Mouse (Mus musculus) lung, postnatal 14 days (tissue): ENCODE data around the gene Smim17.
A peak's percentile ranks its signal among the peaks of the same experiment; 100 is the strongest.
"Not testable (repeated sequence)": the region's sequence is repeated elsewhere in the genome, so short reads cannot be mapped to it uniquely, and the experiment has no call there.

Experiments
- DNase-seq: peaks from one replicate; pipeline ENCODE4 v3.0.0; 2021

Smim17 gene

GRCm38 (mm10) chr7:6419894-6420293, 21.4 kb downstream of the Smim17 start:
- no peak for DNase-seq

- no peak for DNase-seq
These were observed 30.9 kb downstream of the Smim17 start for GRCm38 (mm10) chr7:6429381-6429780.

GRCm38 (mm10) chr7:6430342-6430741, 31.8 kb downstream of the Smim17 start:
- peak; percentile 40 for DNase-seq

GRCm38 (mm10) chr7:6438388-6438787, 39.9 kb downstream of the Smim17 start, which contains the start of gene Olfr1344:
Gene Olfr1344, plus strand, starts transcription at chr7:6438688.
- DNase-seq = no peak

GRCm38 (mm10) chr7:6441173-6441572, 42.7 kb downstream of the Smim17 start:
- DNase-seq = no peak

- DNase-seq = no peak
These were observed 49.3 kb downstream of the Smim17 start for GRCm38 (mm10) chr7:6447771-6448170.

- no peak for DNase-seq
These were observed 57.4 kb downstream of the Smim17 start, which contains the start of gene Olfr1336 for GRCm38 (mm10) chr7:6455868-6456267. Gene Olfr1336, plus strand, starts transcription at chr7:6456168.

GRCm38 (mm10) chr7:6456399-6456798, 57.9 kb downstream of the Smim17 start:
- DNase-seq = no peak

- DNase-seq = no peak
These were observed 68.4 kb downstream of the Smim17 start, which contains the start of gene Olfr1346 for GRCm38 (mm10) chr7:6466951-6467350. Gene Olfr1346, plus strand, starts transcription at chr7:6467101.

- not testable (repeated sequence) for DNase-seq
These were observed 79.1 kb downstream of the Smim17 start for GRCm38 (mm10) chr7:6477633-6478032.
